10 mouse cellular contexts compared by ENCODE assay signal in genomic region chr17:34984218-34984617, GRCm38 (mm10). TPM values are rescaled to one million over a fixed set of nuclear protein-coding genes. Genes with fewer than 3 reads are reported as not detected.
DNase-seq lines count a peak whose midpoint lies in the region; ATAC-seq and TF ChIP-seq lines count a peak whose summit lies in the region.
"Had no signal": no experiment of that assay in that cellular context is flagged by ENCODE, and none has a peak within 500 bp of the region (broad histone marks: within the 10 kb centered on the region; RNA-seq: fewer than 3 reads in every experiment).

No protein-coding gene starts in this region.

- H3K27me3 ChIP-seq in neural tube, embryonic 15.5 days (replicated peaks): no peaks in the 10 kb centered on the region

- no peaks in the 10 kb centered on the region for H3K9me3 ChIP-seq in neural tube, embryonic 15.5 days (replicated peaks)
- H3K9me3 ChIP-seq: heart, embryonic 10.5 days had no signal

- H3K27ac ChIP-seq in gastrocnemius, adult 2 months: no peak overlapping the region
- no peak overlapping the region for H3K27ac ChIP-seq in neural tube, embryonic 15.5 days (replicated peaks)
- H3K27ac ChIP-seq: heart, embryonic 10.5 days had no signal

- H3K9ac ChIP-seq in neural tube, embryonic 15.5 days (replicated peaks): no peak overlapping the region

- H3K4me3 ChIP-seq in gastrocnemius, adult 2 months: no peak overlapping the region
- H3K4me3 ChIP-seq in lung, adult 2 months (replicated peaks; ENCODE audit: extremely low read depth, low read depth, low read length): no peak overlapping the region
- H3K4me3 ChIP-seq in neural tube, embryonic 15.5 days (replicated peaks): no peak overlapping the region

- DNase-seq in gastrocnemius, adult 2 months: no peak
- DNase-seq in gastrocnemius, postnatal 10 days: no peak
- DNase-seq in lung, adult 2 months: no peak
- no peak for DNase-seq in lung, postnatal 25 days (ENCODE audit: low spot score)
- peak; percentile 67 for DNase-seq in brain, adult 2 months (ENCODE audit: low read depth, low spot score)
- no peak for DNase-seq in right cerebral cortex, postnatal 14 days

- intact Hi-C loops in gastrocnemius, adult 2 months (cut with DNase I): loop anchor here (2.0 to 10.0 kb wide), 2 partner anchors 49 to 129 kb away; partner anchors contain the start of gene Neu1

- peak; percentile 61 for ATAC-seq in neutrophil, adult 5-6 weeks (ENCODE audit: extremely low read depth, insufficient number of reproducible peaks, low FRiP score, poor library complexity, severe bottlenecking)
- ATAC-seq in neural tube, embryonic 15.5 days (ENCODE audit: low FRiP score): no peak
- ATAC-seq: midbrain, embryonic 16.5 days had no signal

- peak; percentile 94 for TF ChIP-seq CTCF in gastrocnemius, adult 2 months (IDR thresholded peaks at IDR 0.05)
- TF ChIP-seq CTCF in lung, adult 2 months (IDR thresholded peaks at IDR 0.05; ENCODE audit: insufficient read depth, low read length): 0 out of 2 replicates have a peak, but pooled peaks have one; percentile 15

- peaks cover 15% of the 10 kb centered on the region for H3K36me3 ChIP-seq in neural tube, embryonic 15.5 days

- whole genome bisulfite sequencing in lung, adult 2 months: 67% methylated on average over 2 of the region's 2 CpGs
- 81% methylated on average over 2 of the region's 2 CpGs for WGBS in neural tube, embryonic 15.5 days

- no peak for TF ChIP-seq POLR2A in lung, adult 2 months (IDR thresholded peaks at IDR 0.05; ENCODE audit: borderline replicate concordance, extremely low read depth, low read depth, low read length)

- H3K4me2 ChIP-seq in neural tube, embryonic 15.5 days: no peak overlapping the region

- H3K4me1 ChIP-seq in lung, adult 2 months (ENCODE audit: control insufficient read depth, insufficient read depth, low read length): peaks cover 2% of the 10 kb centered on the region
- H3K4me1 ChIP-seq in neural tube, embryonic 15.5 days: peaks cover 26% of the 10 kb centered on the region

RNA-seq across cellular contexts. Expression of gene Lsm2, which starts 2.6 kb away (rescaled TPM):
- 10 to 100 TPM; 15.2 to 17.0 TPM for total RNA-seq in gastrocnemius, adult 2 months (2021)
- total RNA-seq in gastrocnemius, postnatal 10 days (2021): 10 to 100 TPM; 24.7 to 28.2 TPM
- polyA plus RNA-seq in lung, adult 2 months (2012; rRNA removed): 42.3 and 51.6 TPM in 2 replicates
- total RNA-seq in neutrophil, adult 5-6 weeks (2017): 10.1 and 11.4 TPM in 2 replicates
- polyA plus RNA-seq in neural tube, embryonic 15.5 days (2015; fragmentation: Nextera tagmentation; extraction: Ambion mirVana): 97.9 and 120 TPM in 2 replicates

RNA-seq across cellular contexts. Expression of gene Hspa1l, which starts 11.7 kb away (rescaled TPM):
- 10 to 100 TPM; 14.9 to 31.2 TPM for total RNA-seq in gastrocnemius, adult 2 months (2021)
- 1 to 10 TPM; 6.2 to 9.9 TPM for total RNA-seq in gastrocnemius, postnatal 10 days (2021)
- 0.81 and 1.3 TPM in 2 replicates for polyA plus RNA-seq in lung, adult 2 months (2012; rRNA removed)
- not detected in 2 replicates for total RNA-seq in neutrophil, adult 5-6 weeks (2017)
- 1.4 and 1.5 TPM in 2 replicates for polyA plus RNA-seq in neural tube, embryonic 15.5 days (2015; fragmentation: Nextera tagmentation; extraction: Ambion mirVana)

RNA-seq across cellular contexts. Expression of gene Hspa1a, which starts 12.3 kb away (rescaled TPM):
- 10 to 100 TPM in 1 of 2 experiments, 1 to 10 TPM in 1; 6.8 to 14.1 TPM for total RNA-seq in gastrocnemius, adult 2 months (2021)
- total RNA-seq in gastrocnemius, postnatal 10 days (2021): 1 to 10 TPM; 3.8 to 6.4 TPM
- 12.9 and 66.3 TPM in 2 replicates for polyA plus RNA-seq in lung, adult 2 months (2012; rRNA removed)
- total RNA-seq in neutrophil, adult 5-6 weeks (2017): 5.6 and 6.4 TPM in 2 replicates
- 12.8 and 13.2 TPM in 2 replicates for polyA plus RNA-seq in neural tube, embryonic 15.5 days (2015; fragmentation: Nextera tagmentation; extraction: Ambion mirVana)

RNA-seq across cellular contexts. Expression of gene Gm20481, which starts 14.5 kb away (rescaled TPM):
- total RNA-seq in gastrocnemius, adult 2 months (2021): not detected
- total RNA-seq in gastrocnemius, postnatal 10 days (2021): not detected
- polyA plus RNA-seq in lung, adult 2 months (2012; rRNA removed): not detected in 2 replicates
- total RNA-seq in neutrophil, adult 5-6 weeks (2017): not detected in 2 replicates
- not detected in 2 replicates for polyA plus RNA-seq in neural tube, embryonic 15.5 days (2015; fragmentation: Nextera tagmentation; extraction: Ambion mirVana)
- polyA plus RNA-seq: heart, embryonic 10.5 days; midbrain, embryonic 16.5 days had no signal

RNA-seq across cellular contexts. Expression of gene Vars, which starts 16.6 kb away (rescaled TPM):
- 10 to 100 TPM; 31.0 to 35.2 TPM for total RNA-seq in gastrocnemius, adult 2 months (2021)
- 10 to 100 TPM; 31.4 to 40.7 TPM for total RNA-seq in gastrocnemius, postnatal 10 days (2021)
- 119 and 159 TPM in 2 replicates for polyA plus RNA-seq in lung, adult 2 months (2012; rRNA removed)
- total RNA-seq in neutrophil, adult 5-6 weeks (2017): 243 and 266 TPM in 2 replicates
- 57.8 and 83.6 TPM in 2 replicates for polyA plus RNA-seq in neural tube, embryonic 15.5 days (2015; fragmentation: Nextera tagmentation; extraction: Ambion mirVana)
